Mouse (Mus musculus): ENCODE data around the gene Ndufs8.

GRCm38 (mm10) chr19:3906795-3907786 lies 5.5 kb downstream of the Ndufs8 start, which contains the start of gene Tcirg1:
- TF ChIP-seq POLR2A (IDR thresholded peaks at IDR 0.05; ENCODE audit: borderline replicate concordance, control insufficient read depth, low read depth, low read length) (peak; percentile 75; the same call in 1 of the 2 replicates), CTCF (IDR thresholded peaks at IDR 0.05; ENCODE audit: control insufficient read depth, insufficient read depth, low read length) (no peak)
